Mouse (Mus musculus): ENCODE data around the gene Gata2.

DNA sequence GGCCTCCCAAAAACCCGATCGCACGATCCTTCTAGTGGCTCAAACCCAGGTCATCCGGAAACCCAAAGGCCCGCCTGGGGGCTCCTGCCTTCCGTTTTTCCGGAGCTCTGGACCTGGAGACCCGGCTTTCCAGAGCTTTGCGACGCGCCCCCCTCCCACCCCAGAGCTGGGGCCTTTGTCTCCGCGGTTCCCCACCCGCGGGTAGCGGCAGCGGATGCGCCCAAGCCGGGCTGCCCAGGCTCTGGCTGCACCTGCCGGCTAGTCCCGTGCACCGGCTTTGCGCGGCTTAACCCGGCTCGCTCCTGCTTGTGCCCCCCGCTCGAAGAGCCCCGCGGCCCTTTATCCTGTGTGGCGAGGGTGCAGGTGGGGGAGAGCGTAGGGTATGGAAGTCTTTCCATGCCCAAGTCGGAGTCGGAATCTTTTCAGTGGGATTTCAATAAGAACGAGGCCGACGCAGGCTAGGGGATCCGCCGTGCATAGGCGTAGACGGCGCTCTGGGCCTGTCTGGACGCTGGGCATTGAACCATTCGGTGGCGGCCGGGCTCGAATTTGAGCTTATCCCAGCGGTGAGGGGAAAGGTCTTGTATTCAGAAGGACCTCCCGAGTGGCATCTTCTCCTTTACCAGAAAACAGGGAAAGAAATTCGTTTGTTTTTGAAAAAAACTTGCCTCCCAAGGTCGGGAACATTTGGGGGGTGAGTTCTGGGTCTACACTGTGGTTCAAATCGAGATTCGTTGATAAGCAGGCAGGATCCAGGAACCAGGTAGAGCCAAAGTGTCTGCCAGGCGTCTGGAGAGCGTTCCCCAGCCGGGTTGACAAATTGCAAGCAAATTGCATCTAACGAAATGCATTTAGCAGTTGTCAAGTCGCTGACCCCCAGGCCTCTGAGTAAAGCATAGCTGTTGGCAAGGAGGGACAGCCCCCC lies 624 bp downstream of the Gata2 start:
- TF ChIP-seq CTCF (IDR thresholded peaks at IDR 0.05; ENCODE audit: extremely low read depth, insufficient read depth, insufficient read length, insufficient replicate concordance) (no peak), POLR2A (IDR thresholded peaks at IDR 0.05; ENCODE audit: low read depth, low read length) (no peak)

Measured in spleen, adult 2 months (tissue).